Mouse (Mus musculus): ENCODE measurements at regions not wholly inside any gene's neighbourhood (a gene's known extent, or its start where the extent isn't known, plus 50 kb on each side); places are given as distances from the start of the nearest gene placed in this dataset.

- DNase-seq (ENCODE audit: low read depth) = no peak
These were observed 70.9 kb downstream of the Asb1 start for GRCm38 (mm10) chr1:91611281-91611680.

DNA sequence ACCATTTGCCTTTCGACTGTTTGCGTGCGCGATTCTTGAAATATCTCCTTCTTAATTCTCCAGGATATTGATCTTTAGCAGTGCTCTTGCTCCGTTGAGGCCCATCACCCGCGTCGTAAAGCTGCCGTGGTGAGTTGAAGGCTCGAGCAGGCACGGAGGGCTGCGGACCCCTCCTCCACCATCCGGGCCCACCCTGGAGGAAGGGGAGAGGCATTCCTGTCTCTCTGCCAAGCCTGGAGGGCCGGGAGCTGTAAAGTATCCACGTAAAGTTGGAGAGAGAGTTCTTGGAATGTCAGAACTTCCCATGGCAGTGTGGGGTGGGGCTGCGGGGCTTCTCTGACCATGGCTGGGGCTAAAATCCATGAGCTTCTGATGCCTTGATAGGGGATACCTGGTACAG, 71.3 kb downstream of the Asb1 start:
- no peak for DNase-seq (ENCODE audit: low read depth)

- DNase-seq (ENCODE audit: low read depth) = no peak
These were observed 72.6 kb downstream of the Asb1 start for GRCm38 (mm10) chr1:91612912-91613311.

DNA sequence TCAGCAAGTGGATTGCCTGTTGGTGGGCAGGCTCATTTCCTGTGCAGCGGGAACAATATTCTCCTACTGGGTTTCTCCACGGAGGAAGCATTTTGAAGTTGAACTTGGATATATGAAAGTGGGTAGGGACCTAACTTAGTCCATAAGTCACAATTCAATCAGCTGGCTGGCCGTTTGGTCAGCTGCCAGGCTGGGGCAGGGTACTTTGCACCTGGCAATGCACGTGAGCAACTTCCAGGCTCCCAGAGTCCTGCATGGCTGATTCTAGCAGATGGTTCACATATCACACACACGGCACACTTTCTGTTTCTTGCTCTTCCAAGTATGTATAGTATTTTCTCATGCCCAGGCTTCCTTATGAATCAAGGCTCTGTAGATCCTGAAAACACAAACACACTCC, 75.1 kb downstream of the Asb1 start:
- DNase-seq (ENCODE audit: low read depth) = no peak

DNA sequence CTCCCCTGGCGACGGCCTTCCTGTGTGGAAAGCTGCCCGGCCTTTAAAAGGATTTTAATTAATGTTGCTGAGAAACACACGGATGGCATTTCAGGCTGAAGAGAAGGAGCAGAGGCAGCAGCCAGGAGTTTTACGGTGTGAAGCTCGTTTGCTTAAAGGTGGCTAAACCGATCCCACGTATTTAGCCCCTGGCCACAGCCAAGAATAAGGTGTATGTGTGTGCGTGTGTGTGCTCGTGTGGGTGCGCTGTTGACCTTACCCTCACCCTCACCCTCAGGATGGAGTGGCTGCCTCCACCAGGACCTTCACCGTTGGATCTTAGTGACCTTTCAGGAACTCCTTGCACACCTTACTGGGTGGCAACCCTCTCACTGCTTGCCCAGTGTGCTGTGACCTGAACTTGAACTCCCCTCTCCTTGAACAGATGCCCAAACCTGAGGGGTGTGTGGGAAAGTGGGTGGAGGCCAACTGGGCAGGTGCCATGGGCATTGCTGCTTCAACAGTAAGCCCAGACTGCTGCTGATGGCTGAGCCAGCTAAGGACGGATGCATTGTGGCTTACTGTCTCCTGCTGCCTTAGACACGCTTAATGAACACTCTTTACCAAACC, 78.3 kb downstream of the Asb1 start:
- DNase-seq (ENCODE audit: low read depth) = peak; percentile 60

GRCm38 (mm10) chr1:91621141-91621540, 80.8 kb downstream of the Asb1 start:
- DNase-seq (ENCODE audit: low read depth) = no peak

DNA sequence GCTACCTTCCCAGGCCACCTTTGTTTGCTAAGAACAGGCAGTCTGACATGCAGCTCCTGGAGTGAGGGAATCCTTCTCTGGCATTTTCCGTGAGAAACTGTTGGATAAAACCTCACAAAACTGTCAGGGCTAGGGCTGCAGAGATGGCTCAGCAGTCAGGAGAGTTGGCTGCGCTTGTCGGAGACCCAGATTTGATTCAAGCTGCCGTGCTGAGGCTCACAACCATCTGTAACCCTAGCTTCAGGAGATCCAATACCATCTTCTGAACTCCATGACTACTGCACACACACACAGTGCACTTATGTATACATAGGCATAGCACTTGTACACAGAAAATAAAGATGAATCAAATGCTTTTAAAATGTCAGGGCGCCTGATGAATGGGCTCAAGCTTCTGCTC, 82.5 kb downstream of the Asb1 start:
- DNase-seq (ENCODE audit: low read depth) = no peak

GRCm38 (mm10) chr1:91624028-91624427, 83.7 kb downstream of the Asb1 start:
- no peak for DNase-seq (ENCODE audit: low read depth)

DNA sequence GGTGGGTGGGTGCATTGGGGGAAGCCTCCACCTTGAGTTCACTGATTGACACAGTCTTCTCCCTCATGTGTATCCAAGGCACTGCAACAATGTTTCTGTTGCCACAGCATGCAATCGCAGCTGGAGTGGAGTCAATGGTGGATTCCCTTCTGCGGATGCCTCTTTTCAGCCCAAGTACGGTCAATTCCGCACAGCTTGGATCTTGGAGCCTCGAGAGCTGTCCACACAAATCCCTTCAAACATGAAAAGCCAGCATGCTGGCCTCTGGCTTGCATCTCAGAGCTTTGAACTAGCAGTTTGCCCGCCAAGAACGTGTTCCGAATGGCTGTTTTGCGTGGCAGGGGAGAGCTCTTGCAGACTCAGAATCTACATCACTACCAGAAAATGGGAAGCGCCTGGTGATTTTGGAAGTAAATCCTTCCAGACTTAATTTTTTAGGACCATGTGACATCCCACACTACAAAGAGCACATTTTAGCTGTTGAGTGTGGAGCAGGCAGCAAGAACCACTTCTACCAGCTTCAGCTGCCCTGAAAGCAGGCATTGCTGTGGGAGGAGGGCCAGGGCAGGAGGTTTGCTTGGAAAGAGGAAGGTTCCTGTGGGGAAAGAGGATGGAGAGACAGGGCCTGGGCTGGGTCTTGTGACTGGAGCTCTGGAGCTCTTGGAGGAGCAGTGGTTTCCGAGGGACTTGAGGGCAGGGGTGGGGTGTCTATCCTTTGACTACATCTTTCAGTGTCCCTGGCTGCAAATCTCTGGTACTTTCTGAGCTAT, 84.4 kb downstream of the Asb1 start:
- no peak for DNase-seq (ENCODE audit: low read depth)

GRCm38 (mm10) chr1:91626090-91626489, 85.7 kb downstream of the Asb1 start:
- no peak for DNase-seq (ENCODE audit: low read depth)

DNA sequence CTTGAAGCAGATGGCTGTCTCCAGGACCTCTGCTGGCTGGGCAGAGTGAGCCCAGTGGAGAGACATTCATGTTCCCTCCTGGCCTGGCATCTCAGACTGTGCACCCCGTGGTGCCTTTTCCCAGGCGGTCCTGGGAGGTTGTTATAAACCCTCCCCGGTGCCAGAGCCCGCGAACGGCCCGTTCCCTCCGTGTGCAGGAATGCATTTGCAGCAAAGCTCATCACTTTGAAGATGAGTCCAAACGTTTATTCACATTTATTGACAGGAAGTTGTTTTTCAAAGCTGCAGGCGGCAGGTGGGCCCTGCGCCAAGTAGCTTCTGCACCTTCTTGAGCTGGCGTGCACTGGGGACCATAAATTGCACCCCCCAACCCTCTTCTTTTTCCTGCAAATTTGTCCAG, 89.9 kb downstream of the Asb1 start:
- DNase-seq (ENCODE audit: low read depth) = no peak

DNA sequence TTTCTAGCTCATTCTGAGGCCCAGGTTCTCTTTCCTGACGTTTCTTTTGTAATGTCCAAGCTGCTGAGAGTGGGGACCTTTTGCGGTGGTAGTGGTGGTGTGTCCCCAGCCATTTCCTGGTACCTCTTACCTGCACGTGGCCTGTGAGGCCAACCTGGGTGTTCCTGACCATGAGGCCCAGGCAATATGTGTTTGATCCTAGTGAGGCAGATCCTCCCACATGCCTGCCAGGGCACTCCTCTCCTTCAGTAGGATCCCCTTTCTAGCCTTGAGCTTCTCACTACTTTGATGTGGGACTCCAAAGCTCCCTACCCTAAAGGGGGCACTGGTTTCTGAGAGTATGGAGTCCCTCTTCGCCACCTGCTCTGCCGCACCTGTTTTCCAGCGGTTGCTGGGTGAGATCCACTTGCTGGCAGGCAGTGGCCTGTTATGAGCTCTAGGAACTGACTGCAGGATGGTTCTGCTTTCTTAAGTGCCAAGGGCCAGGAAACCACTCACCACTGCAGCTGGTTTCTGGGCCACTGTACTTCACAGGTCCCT, 90.6 kb downstream of the Asb1 start:
- DNase-seq (ENCODE audit: low read depth) = no peak

DNA sequence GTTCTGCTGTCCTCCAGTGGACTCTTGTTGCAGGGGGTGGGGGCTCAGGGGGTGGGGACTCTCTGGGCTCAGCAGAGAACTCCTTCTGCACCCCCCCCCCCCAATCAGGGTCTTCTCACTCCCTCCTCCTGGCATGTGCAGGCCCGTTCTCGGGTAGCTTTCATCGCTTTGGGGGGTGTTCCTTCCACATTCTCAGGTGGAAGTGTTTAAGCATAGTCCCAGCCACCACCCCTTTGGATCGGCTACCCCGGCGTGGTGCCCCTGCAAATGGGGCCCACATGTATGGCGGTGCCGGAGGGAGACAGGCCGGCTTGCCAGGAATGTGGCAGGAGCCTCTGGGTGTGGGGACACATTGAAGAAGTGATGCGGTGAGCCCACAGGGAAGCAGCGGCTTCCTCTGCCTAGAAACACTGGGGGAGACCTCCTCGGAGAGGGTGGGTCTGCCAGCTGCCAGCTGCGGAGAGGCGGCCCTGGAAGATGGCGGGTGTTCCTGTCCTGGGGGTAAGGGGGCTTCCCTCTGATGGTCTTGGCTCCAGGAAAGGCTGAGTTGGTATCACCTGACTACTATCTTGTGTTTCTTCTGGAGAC, 92.7 kb downstream of the Asb1 start:
- DNase-seq (ENCODE audit: low read depth) = no peak

DNA sequence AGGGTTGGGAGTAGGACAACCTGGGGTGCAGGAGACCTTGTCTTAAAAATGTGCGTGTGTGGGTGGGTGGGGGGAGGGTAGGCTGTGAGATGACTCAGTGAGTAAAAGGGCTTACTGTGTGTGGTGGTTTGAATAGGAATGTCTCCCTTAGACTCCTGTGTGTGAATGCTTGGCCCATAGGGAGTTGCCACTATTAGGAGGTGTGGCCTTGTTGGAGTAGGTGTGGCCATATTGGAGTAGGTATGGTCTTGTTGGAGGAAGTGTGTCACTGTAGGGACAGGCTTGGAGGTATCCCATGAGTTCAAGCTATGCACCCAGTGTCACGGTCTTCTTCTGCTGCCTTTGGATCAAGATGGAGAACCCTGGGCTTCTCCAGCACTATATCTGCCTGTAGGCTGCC, 96.2 kb downstream of the Asb1 start:
- DNase-seq (ENCODE audit: low read depth) = no peak

DNA sequence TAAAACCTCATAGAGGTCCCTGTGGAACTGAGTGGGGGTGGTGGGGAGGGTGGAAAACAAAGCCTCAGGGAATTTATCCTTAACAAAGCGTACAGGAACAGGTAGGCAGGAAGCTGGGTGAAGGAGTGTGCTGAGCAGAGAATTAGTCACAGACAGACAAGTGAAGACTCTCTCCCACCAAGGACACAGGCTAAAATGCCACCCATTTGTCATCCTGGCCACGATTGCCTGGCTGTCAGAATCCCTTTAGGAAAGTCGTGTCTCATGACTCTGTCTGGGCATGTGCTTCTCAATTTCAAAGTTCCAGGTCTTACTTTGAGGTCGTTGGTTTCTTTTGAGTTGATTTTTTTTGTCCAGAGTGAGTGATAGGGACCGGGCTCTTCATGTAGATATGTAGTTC, 100.2 kb downstream of the Asb1 start:
- DNase-seq (ENCODE audit: low read depth) = no peak

GRCm38 (mm10) chr1:91658991-91659441, 118.7 kb downstream of the Asb1 start:
- no peak for DNase-seq (ENCODE audit: low read depth)

GRCm38 (mm10) chr1:91659486-91659885, 119.1 kb downstream of the Asb1 start:
- DNase-seq (ENCODE audit: low read depth) = no peak

GRCm38 (mm10) chr1:91663289-91663688, 122.9 kb downstream of the Asb1 start:
- DNase-seq (ENCODE audit: low read depth) = no peak

- DNase-seq (ENCODE audit: low read depth) = no peak
These were observed 124.3 kb downstream of the Asb1 start for GRCm38 (mm10) chr1:91664622-91665021.

- DNase-seq (ENCODE audit: low read depth) = no peak
These were observed 128.2 kb downstream of the Asb1 start for GRCm38 (mm10) chr1:91668530-91668929.

GRCm38 (mm10) chr1:91670980-91671379, 130.3 kb upstream of the Twist2 start:
- no peak for DNase-seq (ENCODE audit: low read depth)

DNA sequence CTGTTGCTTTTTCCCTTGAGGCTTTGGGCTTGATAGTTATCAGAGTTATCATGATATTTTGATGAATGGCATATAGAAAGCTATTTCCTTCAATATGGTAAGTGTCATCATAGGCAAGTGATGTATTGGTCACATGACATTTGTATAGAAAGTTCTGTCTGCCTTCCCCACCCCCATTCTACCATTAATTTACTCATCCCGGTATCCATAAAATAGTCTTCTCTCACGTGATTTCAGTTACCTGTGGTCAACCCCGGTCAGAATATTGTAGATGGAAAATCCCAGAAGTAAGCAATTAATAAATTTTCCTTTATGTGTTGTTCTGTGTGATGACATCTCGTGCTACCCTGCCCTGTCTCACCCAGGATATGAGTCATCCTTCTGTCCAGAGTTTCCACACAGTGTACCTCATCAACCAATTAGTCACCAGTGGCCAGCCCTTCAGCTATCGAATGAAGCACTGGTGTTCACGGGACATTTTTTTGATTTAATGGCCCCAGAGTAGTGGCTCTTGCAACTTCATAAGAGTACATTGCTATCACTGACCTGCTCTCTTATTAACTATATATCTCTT, 127.1 kb upstream of the Twist2 start:
- no peak for DNase-seq (ENCODE audit: low read depth)

DNA sequence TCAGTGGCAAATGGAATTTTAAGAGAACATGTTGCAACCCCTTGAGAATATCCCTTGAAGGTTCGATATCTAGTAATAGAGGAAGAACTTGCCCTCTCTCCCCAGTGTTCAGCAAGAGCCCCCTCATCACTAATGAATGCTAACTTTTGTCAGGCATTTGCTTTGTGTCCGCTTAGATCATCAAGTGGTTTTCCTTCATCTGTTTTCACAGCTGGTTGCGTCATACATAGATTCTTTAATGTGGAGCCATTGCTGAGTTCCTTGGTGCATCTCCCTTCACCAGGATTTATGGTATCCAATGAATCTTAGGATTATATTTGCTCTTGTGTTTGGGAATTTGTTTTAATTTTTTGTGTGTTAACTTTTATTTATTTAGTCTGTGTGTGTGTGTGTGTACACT, 124.2 kb upstream of the Twist2 start:
- no peak for DNase-seq (ENCODE audit: low read depth)

Measured in gonadal fat pad, adult 2 months (tissue).